Mouse (Mus musculus) frontal cortex, adult 2 months (tissue): ENCODE data around the gene Capns1. TPM values are rescaled to one million over a fixed set of nuclear protein-coding genes. Genes with fewer than 3 reads are reported as not detected.
A peak's percentile ranks its signal among the peaks of the same experiment; 100 is the strongest.
"Not testable (repeated sequence)": the region's sequence is repeated elsewhere in the genome, so short reads cannot be mapped to it uniquely, and the experiment has no call there.

Experiments used
- DNase-seq, 2 experiments: peaks; one replicate each; pipeline ENCODE4 v3.0.0; 2022; ENCODE audit warnings: low spot score in 1 of 2; ENCODE audit errors: extremely low spot score in 1 of 2
- polyA plus RNA-seq: library from polyadenylated mRNA; depleted of rRNA; stranded (reverse); fragments of >200 nt; gene quantifications from 2 replicates; pipeline ENCODE4 v1.2.3, GENCODE M21; 2012

Gene Capns1
- polyA plus RNA-seq, 1 experiment = 236 TPM

DNA sequence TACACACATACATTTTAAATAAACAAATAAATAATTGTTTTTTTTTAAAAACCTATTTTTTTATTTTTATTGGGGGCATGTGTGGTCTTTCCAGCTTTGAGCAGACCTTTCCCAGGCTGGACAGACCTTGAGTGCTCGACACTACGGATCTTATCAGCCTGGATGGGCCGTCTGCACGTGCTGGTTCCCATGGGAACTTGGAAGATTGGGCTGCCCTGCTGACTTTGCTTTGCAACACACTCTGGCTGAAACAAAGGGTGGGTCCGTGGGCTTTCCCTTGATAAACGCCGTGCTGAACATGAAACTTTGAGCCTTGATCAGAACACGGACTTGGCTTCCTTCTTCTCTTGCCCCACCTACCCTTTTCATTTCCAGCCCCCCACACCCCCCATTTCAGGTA, 5.8 kb upstream of the Capns1 start:
- DNase-seq = no peak

DNA sequence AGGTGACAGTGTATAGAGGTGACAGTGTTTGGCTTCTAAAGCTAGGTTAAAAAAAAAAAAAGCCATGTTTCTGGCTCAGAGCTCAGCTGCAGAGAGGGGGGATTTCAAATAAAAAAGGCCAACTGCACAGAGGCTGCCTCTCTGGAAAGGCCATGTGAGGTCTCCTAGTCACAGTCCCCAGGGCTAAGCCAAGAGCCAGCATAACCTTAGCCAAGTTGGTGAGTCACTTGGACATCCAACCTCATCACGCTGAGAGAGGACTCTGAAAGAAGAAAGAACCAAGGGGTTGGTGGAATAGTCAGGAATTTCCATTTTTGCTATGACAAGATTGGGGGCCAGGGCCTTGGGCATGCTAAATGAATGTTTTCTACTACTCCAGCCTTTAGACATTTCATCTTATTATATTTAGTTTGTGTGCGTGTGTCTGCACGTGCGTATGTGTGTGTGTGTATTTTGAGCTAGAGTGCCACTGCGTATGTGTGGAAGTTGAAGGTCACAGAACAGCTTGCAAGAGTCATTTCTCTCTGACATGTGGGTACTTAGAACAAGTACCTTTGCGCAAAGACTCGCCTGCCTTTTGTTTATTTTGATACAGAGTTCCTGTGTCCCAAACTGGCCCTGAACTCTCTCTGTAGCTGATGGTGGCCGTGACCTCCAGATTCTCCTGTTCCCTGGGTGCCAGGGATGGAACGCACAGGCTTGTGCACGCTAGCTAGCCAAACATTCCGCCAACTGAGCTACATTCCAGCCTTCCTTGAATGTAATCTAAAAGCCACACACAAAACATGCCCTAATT, 4.5 kb upstream of the Capns1 start:
- DNase-seq = no peak

DNA sequence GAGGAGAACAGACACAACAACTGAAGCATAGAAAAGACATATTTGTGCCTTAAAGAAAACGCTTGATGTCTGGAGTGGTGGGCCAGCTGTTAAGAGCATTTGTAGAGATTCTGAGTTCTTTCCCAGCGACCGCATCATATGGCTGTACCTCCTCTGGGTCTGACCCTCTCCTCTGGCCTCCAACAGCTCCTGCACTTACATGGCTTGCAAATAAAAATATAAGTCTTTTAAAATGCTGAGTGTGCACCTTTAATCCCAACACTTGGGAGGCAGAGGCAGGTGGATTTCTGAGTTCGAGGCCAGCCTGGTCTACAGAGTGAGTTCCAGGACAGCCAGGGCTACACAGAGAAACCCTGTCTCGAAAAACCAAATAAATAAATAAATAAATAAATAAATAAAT, 2.0 kb upstream of the Capns1 start:
- not testable (repeated sequence) for DNase-seq

DNA sequence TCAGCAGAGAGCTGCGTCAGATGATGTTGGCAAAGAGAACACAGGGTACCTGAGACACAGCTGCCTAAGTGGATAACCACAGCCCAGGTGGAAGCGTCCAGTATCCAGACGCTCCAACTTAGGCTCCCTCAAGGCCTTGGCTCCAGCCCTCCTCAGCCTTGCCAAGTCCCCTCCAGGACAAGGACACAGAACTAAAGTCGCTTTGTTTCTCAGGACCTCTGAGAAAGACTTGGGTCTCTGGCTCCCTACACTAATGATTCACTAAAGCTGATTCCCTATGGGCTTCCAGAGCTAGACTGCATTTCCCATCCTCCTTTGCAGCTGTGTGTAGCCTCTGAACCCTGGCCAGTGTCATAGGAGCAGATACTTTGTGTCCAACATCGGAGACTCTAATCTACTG, 1.6 kb upstream of the Capns1 start:
- DNase-seq = no peak

DNA sequence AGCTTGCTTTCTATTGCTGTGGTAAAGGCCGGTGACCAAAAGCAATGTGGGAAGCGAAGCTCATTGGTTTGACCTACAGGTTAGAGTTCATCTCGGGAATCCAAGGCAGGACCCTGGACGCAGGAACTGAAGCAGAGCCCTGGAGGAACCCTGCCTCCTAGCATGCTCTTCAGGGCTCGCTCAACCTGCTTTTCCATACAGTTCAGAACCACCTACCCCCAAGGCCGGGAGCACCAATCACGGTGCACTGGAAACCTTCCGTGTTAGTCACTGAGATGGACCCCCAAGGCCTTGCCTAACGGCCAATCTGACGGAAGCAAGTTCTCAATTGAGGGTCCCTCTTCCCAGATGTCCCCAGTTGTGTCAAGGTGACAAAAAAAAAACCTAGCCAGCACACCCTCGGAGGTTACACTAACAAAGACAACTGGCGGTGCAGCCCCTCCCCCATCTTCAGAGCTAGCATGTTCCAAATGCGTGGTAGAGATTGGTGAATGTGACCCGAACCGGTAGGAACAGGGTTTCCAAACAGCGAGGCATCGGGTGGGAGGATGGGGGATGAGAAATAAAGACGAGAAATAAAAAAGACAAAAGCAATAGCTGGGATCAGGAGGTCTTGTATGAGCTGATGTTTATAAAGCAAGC, 1.0 kb upstream of the Capns1 start:
- DNase-seq = no peak

DNA sequence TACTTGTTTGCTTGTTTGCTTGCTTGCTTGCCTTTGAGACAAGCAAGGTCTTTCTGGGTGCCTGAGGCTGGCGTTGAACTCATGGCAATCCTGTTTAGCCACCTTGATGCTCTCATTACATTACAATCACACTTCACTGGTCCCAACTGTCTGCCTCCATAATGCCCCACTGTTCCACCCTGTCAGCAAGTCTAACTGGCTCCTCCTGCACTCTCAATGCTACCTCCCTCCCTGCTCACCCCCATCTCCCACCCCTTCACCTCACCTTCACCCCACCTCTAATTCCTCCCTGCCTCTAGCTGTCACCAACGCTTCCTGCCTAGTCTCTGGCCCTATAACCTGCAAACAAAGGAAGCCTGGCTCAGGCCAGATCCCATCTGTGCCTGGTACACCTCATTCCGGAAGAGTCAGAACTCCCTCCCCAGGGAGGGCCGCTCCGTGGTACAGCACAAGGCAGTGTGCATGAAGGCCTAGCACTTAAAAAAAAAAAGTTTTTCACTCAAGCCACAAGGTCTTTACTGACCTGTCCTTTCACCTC, 950 bp downstream of the Capns1 start:
- DNase-seq = no peak

DNA sequence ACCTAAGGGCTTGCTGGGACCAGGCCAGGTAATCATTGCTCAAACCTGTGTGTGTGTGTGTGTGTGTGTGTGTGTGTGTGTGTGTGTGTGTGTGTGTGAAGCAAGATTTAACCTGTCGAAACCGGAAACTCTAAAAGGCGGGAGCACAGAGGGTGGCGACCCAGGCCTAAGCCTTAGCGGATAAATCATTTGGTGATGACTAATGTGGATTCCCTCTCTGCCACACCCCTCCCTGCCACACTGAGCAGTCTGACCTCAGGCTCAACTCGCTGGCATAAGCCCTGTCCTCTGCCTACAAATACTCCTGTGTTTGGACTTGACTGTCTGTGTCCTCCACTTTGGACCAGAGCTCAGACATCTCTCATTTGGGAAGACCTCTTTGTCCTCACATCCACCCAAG, 2.4 kb downstream of the Capns1 start:
- DNase-seq = no peak

DNA sequence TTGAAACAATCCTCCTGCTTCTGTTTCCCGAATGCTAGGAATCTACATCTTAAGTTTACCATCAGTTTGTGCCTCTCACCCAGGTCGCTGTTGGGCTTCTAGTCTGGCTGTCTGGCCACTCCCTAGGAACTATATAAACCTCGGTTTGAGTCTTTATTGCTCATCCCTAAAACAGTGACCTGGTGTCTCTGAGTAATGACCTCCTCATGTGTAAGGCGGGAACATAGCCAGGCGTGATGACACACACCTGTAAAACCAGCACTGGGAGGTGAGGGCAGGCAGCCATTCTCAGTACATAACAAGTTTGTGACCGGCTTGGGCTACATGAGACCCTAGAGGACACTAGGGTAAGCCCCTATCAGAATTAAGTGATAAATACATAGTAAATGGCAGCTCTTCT, 3.1 kb downstream of the Capns1 start:
- no peak for DNase-seq

DNA sequence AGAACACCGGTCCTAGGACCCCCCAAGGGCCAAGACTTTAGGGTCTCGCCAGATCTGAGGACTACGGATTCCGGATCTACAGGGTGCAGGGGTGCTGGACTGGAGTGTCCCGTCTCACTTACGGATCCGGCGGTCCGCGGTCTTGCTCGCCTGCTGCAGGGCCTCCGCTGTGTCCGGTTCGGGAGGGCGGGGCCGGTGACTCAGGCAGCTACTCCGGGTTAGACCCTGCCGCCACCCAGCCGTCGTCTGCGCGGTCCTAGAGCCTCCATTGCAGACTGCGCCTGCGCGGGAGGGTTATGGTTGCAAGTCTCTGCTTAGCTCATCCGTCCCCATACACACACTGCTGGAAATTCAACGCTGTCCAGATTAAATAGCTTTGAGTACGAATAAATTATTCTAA, 3.7 kb downstream of the Capns1 start:
- peak; percentile 87 to 97 for DNase-seq

DNA sequence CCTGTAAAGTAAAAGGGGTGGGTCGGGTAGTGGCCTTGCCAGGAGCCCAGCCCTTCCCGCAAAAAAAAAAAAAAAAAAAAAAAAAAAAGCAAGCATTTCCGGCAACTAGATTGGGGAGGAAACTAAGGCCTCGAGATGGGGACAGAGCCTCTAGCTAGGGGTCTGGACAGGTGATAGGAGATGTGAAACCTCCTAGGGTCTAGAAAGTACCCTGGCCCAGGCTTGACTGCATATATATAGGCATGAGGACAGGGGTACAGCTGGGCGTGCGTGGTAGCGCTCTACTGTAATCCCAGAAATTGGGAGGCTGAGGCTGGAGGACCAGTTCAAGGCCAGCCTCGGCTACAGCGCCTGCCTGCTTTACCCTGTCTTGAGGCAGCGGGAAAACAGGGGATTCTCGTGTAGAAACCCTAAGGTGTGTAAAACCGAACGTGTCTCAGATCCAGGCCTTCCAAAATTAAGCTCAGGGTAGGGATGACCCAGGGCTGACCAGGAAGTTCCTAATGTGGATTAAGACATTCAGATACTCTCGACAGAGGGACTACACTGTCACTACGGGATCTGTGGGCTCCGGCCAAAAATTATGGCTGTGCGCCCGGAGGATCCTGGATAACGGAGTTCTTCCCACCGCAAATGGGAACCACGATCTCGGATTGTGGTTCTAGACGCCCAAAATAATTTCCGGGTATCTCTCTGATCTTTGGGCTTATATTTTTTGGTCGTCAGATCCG, 4.3 kb downstream of the Capns1 start:
- DNase-seq = no peak

DNA sequence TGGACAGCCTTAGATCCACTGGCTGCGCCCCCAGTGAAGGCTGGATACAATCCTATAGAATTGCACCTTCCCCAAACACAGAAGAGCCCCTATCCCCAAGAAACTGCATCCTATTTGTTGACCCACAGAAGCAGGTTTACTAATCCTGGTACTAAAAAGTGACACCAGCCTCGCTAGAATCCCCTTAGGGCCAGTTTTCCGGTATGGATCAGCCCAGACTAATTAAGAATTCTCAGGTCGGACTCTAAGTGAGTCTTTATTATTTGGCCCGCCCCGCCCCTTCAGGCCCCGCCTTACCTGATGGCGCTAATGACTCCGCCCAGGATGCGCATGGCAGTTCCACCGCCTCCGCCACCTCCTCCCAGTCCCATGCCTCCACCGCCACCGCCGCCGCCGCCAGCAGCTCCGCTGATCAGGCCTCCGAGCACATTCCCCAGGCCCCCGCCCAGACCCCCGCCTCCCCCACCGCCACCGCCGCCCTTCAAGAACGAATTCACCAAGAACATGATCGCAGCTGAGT, 5.0 kb downstream of the Capns1 start:
- peak; percentile 44 to 74 for DNase-seq

DNA sequence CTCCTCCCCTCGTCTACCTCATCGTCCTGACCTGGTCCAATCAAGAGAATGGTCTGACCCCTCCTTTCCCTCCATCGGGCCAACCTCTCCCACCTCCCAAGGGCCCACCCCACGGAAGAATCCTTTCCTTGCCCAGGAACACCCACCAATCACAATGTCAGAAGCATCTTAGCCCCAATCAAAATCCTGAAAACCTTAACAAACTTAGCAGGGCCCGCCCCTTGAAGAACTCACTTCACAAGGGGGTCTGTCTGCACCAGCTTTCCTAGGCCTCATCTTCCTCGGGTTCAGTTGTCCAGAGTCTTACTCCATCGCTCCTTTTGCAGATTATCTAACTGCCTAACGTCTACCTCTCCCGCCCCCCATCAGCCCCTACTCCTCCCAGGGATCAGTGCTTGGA, 5.6 kb downstream of the Capns1 start:
- DNase-seq = no peak

DNA sequence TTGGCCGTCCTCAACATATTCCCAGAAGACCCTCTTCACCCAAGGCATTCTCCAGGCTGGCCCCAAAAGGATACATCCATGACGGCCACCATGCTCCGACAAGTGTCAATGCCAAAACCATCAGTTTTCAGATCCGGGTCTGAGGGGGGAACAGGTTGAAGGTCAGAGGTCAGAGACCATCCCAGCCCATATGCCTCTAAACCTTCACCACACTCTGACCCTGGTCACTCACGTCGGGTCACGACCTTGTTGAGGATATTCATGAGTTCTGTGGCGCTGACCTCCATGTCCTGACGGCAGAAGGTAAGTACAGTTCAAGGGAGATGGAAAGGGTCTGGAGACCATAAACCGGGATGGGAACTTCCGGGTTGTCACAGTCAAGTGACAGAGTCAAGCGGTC, 6.5 kb downstream of the Capns1 start:
- no peak for DNase-seq

DNA sequence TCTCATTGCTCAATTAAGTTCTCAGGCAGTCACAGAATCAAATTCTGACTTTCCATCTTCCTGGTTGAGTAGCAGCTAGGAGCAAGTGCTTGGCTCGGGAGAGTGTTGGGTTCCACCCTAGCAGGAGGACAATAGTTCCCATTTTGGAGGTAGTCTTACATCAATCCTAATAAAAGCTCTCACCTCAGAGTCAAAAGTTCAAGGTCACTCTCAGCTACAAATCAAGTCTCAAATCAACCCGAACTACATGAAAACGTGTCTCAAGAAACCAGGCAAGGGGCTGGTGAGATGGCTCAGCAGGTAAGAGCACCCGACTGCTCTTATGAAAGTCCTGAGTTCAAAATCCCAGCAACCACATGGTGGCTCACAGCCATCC, 9.5 kb downstream of the Capns1 start:
- DNase-seq = no peak

DNA sequence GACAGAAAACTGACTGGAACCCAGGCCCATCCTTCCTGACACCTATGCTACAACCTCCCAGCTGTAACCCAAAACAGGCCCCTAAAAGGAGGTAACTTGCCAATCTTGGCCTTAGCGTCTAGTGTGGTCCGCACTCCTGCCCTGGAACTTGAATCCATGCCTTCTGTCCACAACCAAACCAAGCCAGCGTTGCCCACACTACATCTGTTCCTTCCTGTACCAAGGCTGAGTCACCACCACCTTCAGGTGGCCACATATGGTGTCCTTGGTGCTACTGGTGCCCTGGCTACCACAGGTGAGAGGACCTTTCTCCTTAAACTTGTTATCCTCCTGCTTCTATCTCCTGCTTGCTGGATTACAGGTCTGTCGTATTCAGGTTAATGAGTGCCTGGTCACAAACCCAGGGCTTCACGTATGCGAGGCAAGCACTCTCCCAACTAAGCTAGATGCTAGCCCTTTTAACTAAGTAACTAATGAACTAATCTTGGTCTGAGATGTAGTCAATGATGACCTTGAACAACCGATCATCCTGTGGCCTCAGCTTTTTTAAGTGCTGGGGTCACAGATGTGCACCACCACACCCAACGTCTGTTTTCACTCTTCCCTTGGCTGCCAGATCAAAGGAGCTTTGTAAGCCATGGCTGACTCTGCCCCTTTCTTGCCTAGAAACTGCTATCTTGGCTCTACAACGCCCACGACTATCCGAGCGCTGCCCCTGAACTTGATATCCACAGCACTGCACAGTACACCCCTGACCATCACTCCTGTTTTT, 10.1 kb downstream of the Capns1 start:
- no peak for DNase-seq

DNA sequence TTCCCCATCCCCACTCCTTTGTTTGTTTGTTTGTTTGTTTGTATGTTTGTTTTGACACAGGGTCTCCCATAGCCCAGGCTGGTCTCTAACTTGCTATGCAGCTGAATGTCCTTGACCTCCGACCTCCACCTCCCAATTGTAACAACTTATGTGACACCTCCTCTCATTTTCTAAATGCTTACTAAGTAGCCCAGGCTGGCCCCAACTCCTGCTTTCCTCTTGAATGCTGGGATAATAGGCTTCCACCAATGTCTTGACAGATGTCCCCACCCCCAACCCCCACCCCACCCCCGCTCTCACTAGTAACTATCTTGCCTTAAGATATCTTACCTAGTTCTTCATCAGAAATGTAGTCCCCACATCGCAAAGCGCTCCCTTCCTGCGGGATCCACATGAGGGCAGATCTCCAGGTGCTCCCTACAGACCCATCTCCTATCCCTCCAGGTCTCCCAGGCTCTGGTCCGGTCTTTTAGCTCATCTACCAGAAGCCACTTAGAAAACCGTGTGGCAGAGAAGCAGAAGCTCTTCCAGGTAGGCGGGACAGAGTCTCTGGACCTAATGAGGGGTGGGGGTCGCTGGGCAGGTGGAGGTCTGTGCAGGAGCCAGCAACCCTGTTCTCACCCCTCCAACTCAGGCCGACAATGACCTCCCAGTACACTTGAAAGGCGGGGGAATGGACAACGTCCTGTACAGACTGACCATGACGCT, 13.8 kb downstream of the Capns1 start:
- DNase-seq = no peak

DNA sequence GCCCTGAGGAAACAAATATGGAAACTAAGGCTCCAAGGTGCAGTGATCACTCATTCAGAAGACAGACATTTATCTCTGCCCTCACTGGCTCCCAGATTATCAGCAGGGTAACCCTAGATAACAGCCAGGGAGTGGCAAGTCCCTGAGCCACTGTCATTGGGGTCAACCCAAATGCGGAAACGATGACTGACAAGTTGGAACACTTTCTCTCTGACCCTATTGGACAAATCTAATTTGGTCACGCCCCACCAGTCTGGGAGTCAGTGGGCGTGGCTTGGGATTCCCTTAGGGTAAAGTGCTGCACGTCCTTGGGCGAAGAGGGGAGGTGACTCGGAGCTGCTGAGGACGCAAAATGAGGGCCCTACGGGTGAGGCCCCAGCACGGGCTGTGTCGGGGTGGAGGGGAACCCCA, 14.7 kb downstream of the Capns1 start, which contains the start of gene Cox7a1:
Gene Cox7a1 (plus strand): TSS at position 266 of the 411 bp plus-strand sequence.
- DNase-seq = peak in 1 of 2 experiments; percentile 74

DNA sequence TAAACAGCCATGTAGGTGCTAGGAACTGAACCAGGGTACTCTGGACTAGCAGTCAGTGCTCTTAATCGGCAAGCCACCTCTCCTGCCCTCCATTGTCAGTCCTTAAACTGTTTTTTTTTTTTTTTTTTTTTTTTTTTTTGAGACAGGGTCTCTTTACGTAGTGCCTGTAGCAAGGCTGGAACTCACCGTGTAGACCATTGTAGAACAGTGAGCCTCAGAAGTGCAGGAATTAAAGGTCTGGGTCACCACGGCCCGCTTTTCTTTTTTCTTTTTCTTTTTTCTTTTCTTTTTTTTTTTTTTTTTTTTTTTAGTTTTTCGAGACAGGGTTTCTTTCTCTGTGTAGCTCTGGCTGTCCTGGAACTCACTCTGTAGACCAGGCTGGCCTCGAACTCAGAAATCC, 15.4 kb downstream of the Capns1 start:
- not testable (repeated sequence) for DNase-seq

DNA sequence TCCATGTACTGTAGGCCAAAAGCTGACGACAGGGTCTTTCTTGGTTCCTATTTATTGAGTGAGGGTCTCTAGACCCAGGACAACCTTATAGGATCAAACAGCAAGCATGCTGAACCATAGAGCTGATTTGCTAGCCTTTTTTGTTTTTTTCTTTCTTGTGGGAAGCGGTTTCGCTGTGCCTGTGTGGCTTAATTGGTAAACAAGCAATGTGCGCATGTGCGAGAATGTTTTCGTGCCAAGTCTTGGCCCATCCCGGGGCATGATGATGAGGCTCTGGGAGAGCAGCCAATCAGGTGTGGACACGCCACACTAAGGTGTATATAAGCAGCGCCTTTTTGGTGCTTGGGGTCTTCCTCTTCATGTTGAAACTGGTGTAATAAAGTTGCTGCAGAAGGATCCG, 16.7 kb downstream of the Capns1 start:
- DNase-seq = not testable (repeated sequence)

DNA sequence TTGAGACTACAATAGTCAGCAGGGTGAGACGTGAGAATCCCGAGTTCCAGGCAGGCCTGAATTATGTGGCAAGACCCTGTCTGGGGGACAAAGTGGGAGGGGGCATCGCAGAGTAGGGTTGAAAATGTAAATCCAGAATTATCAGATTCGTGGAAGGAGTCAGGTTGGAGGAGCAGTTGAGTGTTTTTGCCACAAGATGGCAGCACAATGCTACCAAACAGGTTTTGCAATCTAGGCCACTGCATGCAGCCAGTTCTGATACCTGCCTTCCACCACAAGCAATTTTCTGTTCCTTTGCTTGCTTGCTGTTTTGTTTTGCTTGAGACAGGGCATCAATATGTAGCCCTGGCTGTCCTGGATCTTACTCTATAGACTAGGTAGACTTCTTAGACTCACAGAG, 17.3 kb downstream of the Capns1 start:
- DNase-seq = peak; percentile 54 to 86
